Mouse (Mus musculus) erythroblast, adult 5-6 weeks (primary cell): ENCODE results near the gene Sgk1. TPM values are rescaled to one million over a fixed set of nuclear protein-coding genes. Genes with fewer than 3 reads are reported as not detected.
A peak's percentile ranks its signal among the peaks of the same experiment; 100 is the strongest.
"Not testable (repeated sequence)": the region's sequence is repeated elsewhere in the genome, so short reads cannot be mapped to it uniquely, and the experiment has no call there.

Source experiments
- ATAC-seq: replicated peaks from 2 replicates; pipeline ENCODE4 v1.8.0; 2016; ENCODE audit warnings: moderate number of reproducible peaks, mild to moderate bottlenecking, moderate TSS enrichment, inconsistent platforms; ENCODE audit not compliant: poor library complexity, low FRiP score, severe bottlenecking
- total RNA-seq, 2 experiments: library from RNA; stranded (forward) in 1 of 2; stranded (reverse) in 1 of 2; fragments of 150-400 nt in 1 of 2; fragments of 200-764, 138-1000 nt in 1 of 2; gene quantifications; 2 replicates each; pipeline versions ENCODE4 v1.2.3 to v1.2.4; 2015 to 2017; ENCODE audit warnings: low replicate concordance in 2 of 2

Sgk1 gene
- total RNA-seq, 2 experiments from 2014 or later, result 2.1 to 7.2 TPM

DNA sequence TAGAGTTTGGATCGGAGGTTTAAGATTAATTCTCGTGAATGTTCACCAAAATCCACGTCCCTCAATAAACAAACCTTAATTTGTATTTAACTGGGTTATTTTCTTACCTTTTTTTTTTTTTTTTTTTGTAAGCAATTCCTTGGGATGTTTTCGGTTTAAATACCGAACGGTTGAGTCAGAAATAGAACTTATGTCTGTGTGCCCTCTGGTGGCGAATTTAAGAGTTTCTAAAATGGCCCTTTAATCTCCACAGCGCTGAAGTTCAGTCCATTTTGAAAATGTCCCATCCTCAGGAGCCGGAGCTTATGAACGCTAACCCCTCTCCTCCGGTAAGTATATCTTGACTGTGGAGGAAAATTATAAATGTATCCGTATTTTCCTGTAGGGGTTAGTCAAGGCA lies 113.2 kb downstream of the Sgk1 start:
- ATAC-seq, result 0 out of 2 replicates have a peak, but pooled peaks have one; percentile 53

DNA sequence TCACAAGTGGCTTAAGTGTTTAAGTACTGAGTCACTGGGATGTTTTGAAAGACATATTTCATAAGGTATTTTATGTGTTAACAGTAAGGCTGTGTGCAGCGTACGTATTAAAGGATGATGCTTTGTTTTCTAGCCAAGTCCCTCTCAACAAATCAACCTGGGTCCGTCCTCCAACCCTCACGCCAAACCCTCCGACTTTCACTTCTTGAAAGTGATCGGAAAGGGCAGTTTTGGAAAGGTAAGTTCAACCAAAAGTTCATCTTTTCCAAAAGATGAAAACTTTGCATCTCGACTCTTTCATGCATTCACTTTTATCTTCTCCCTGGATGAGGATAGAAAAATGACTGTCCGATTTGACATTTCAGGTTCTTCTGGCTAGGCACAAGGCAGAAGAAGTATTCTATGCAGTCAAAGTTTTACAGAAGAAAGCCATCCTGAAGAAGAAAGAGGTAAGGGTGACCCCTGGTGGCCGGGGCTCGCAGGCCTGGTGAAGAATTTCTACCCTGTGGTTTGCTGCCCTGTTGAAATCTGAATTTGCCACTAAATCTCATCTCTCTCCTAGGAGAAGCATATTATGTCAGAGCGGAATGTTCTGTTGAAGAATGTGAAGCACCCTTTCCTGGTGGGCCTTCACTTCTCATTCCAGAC lies 113.8 kb downstream of the Sgk1 start:
- ATAC-seq, result 0 out of 2 replicates have a peak, but pooled peaks have one; percentile 38

DNA sequence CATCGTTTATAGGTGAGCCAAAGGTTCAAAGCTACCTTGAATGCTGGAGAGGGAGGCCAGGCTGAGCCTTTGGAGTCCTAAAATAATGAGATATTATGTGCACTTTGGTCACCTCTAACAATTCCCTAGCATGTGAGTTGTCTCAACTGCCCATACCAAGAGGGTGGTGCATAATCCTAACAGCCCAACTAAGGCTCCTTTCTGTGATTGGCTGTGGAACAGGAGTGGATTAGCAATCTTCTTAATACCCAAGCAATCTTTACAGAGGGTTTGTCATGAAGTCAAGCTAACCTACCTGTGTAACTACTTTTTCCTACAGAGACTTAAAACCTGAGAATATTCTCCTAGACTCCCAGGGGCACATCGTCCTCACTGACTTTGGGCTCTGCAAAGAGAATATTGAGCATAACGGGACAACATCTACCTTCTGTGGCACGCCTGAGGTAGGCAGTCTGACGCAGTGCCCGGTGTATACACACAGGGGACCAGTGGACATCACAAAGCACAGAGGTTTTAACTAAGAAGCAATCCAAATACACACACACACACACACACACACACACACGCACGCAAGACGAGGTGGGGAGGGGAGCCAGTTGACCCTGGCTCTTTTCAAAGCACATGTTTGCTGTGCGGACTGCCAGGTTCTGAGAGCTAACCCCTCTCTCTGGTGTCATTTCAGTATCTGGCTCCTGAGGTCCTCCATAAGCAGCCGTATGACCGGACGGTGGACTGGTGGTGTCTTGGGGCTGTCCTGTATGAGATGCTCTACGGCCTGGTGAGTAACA lies 114.9 kb downstream of the Sgk1 start:
- no peak for ATAC-seq

DNA sequence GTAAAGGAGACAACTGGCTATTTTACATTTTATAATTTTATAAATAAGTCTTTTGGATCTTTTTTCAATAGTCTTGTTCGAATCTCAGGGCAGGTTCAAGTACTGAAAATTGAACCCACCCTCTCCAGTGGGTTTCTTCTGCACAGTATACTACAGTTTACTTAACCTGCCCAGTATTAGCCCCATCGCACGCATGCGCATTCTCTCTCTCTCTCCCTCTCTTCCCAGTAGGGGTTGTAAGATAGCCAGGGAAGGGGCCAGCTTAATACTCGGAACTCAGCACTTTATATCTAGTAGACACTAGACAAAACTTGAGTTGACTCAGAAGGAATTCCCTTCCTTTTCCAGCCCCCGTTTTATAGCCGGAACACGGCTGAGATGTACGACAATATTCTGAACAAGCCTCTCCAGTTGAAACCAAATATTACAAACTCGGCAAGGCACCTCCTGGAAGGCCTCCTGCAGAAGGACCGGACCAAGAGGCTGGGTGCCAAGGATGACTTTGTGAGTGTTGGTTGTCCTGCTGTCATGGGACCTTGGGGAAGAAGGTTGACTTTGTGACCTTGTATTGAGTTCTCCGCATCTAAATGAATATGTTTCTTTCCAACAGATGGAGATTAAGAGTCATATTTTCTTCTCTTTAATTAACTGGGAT lies 115.7 kb downstream of the Sgk1 start:
- ATAC-seq, result no peak

DNA sequence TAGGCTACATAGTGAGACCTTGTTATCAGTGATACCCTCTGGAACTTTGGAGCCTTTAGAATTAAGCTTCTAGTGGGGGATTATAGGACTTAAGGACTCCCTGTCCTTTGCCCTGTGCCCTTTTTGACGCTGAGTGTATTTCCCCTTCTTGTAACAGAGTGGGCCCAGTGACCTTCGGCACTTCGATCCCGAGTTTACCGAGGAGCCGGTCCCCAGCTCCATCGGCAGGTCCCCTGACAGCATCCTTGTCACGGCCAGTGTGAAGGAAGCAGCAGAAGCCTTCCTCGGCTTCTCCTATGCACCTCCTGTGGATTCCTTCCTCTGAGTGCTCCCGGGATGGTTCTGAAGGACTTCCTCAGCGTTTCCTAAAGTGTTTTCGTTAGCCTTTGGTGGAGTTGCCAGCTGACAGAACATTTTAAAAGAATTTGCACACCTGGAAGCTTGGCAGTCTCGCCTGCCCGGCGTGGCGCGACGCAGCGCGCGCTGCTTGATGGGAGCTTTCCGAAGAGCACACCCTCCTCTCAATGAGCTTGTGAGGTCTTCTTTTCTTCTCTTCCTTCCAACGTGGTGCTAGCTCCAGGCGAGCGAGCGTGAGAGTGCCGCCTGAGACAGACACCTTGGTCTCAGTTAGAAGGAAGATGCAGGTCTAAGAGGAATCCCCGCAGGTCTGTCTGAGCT lies 116.7 kb downstream of the Sgk1 start:
- ATAC-seq, result no peak

GRCm38 (mm10) chr10:22000491-22001306 lies 118.7 kb downstream of the Sgk1 start:
- no peak for ATAC-seq

GRCm38 (mm10) chr10:22001621-22002020 lies 119.6 kb downstream of the Sgk1 start:
- ATAC-seq, result no peak

- no peak for ATAC-seq
Observed at GRCm38 (mm10) chr10:22004763-22005162, 122.8 kb downstream of the Sgk1 start.

GRCm38 (mm10) chr10:22007160-22007801 lies 125.3 kb downstream of the Sgk1 start:
- no peak for ATAC-seq

GRCm38 (mm10) chr10:22007802-22008172 lies 125.8 kb downstream of the Sgk1 start:
- ATAC-seq, result no peak

DNA sequence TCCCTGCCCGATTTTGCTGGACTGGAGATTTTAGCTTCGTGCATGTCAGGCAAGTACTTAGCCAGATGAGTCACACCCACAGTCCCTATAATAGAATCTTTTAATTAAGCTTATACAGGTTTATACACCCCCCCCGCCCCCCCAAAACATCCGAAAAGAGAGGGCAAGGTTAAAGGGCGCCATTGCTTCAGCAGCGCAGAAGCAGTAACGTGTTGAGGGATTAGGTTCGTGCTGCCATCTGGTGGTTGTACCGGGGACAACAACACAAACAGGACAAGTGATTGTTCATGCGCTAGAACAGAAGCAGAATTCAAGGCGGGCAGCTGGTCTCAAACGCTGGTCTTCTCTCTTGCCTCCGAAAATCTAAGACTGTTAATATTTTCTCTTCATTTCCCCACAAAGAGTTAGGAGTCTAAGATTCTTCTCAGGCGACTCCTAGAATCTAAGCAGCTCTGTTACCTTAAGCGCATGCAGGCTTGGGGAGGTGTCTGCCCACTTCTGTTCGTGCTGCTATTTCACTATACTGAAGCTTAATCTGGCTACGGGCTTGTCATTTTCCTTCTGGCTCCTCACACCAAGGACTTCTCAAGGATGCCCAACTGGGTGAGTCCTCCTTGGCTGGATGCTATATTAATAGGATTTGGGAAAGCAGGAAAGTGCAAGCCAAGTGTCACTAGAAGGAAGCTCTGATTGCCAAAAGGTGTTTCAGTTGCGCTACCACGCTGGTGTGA lies 128.3 kb downstream of the Sgk1 start:
- 0 out of 2 replicates have a peak, but pooled peaks have one; percentile 67 for ATAC-seq

GRCm38 (mm10) chr10:22017469-22018159 lies 135.6 kb downstream of the Sgk1 start:
- no peak for ATAC-seq

- ATAC-seq, result no peak
Observed at GRCm38 (mm10) chr10:22018618-22019017, 136.6 kb downstream of the Sgk1 start.

- ATAC-seq, result no peak
Observed at GRCm38 (mm10) chr10:22034303-22034702, 152.3 kb downstream of the Sgk1 start.

DNA sequence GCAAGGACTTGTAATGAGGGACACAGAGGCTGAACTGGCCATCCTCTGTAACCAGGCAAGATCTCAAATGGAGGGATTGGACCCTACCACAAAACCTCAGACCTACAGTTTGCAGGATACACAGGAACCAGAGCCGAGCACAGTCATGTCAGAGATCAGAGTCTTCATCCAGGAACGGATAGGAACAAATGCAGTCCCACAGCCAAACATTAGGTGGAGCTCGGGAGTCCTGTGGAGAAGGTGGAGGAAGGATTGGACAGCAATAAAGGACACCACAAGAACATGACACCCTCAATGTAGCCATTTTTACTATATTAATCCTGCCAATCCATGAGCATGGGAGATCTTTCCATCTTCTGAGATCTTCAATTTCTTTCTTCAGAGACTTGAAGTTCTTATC lies 154.3 kb downstream of the Sgk1 start:
- not testable (repeated sequence) for ATAC-seq
